Mouse (Mus musculus): Measurements from ENCODE around the gene Tbc1d8. TPM values are rescaled to one million over a fixed set of nuclear protein-coding genes. Genes with fewer than 3 reads are reported as not detected.

Tbc1d8 gene
- polyA plus RNA-seq, 1 experiment: 30.9 TPM

GRCm38 (mm10) chr1:39511775-39512174 is 33.2 kb upstream of the Tbc1d8 start:
- TF ChIP-seq CTCF (IDR thresholded peaks at IDR 0.05; ENCODE audit: insufficient read depth, low read length) (no peak), POLR2A (IDR thresholded peaks at IDR 0.05; ENCODE audit: borderline replicate concordance, extremely low read depth, low read depth, low read length) (no peak)
- no peaks in the 10 kb centered on the region for H3K4me1 ChIP-seq (ENCODE audit: control insufficient read depth, insufficient read depth, low read length)
- H3K4me3 ChIP-seq (replicated peaks; ENCODE audit: extremely low read depth, low read depth, low read length): no peak overlapping the region
- DNase-seq: no peak
- WGBS: 75% methylated on average over 8 of the region's 8 CpGs

DNA sequence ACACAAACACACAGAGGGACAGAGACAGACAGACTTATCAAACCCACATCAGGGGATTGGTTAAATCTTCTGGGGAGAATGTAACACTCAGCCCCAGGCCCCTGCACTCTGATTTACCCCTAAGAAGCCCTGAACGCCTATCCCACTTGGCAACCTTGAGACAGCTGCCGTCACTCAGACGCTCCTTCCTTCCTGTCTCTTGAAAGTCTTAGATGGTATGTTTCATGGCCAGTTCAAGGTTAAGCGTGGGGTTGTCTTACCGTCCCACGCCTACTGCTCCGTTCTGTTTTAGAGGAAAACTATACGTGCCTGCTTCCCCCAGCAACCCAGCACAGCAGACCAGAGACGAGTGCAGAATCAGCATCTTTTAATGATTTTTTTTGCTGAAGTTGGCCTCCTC is 27.0 kb upstream of the Tbc1d8 start:
- 45% methylated on average over 9 of the region's 9 CpGs for WGBS
- DNase-seq: no peak
- no peak overlapping the region for H3K4me3 ChIP-seq (replicated peaks; ENCODE audit: extremely low read depth, low read depth, low read length)
- no peaks in the 10 kb centered on the region for H3K4me1 ChIP-seq (ENCODE audit: control insufficient read depth, insufficient read depth, low read length)
- TF ChIP-seq CTCF (IDR thresholded peaks at IDR 0.05; ENCODE audit: insufficient read depth, low read length) (no peak), POLR2A (IDR thresholded peaks at IDR 0.05; ENCODE audit: borderline replicate concordance, extremely low read depth, low read depth, low read length) (no peak)

DNA sequence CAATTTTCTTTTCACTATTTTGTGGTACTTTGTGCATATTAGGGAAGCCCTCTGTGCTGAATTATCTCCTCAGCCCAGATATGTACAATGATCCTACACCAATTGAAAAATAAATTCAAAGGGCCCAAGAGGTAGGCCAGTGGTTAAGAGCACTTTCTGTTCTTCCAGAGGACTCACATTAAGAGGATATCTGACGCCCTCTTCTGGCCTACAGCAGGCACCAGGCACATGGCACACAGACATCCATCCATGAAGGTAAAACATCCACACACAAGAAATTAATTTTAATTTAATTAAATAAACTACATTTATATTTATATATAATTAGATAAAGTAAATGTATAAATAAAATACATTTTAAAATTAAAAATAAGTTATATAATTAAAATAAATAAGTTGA is 25.7 kb upstream of the Tbc1d8 start:
- Histone ChIP-seq H3K4me3 (replicated peaks; ENCODE audit: extremely low read depth, low read depth, low read length) (no peak overlapping the region), H3K4me1 (ENCODE audit: control insufficient read depth, insufficient read depth, low read length) (no peaks in the 10 kb centered on the region)
- WGBS: 6% methylated on average over 1 of the region's 1 CpGs
- DNase-seq: no peak
- peak; percentile 80 for TF ChIP-seq CTCF (IDR thresholded peaks at IDR 0.05; ENCODE audit: insufficient read depth, low read length)
- TF ChIP-seq POLR2A (IDR thresholded peaks at IDR 0.05; ENCODE audit: borderline replicate concordance, extremely low read depth, low read depth, low read length): no peak

DNA sequence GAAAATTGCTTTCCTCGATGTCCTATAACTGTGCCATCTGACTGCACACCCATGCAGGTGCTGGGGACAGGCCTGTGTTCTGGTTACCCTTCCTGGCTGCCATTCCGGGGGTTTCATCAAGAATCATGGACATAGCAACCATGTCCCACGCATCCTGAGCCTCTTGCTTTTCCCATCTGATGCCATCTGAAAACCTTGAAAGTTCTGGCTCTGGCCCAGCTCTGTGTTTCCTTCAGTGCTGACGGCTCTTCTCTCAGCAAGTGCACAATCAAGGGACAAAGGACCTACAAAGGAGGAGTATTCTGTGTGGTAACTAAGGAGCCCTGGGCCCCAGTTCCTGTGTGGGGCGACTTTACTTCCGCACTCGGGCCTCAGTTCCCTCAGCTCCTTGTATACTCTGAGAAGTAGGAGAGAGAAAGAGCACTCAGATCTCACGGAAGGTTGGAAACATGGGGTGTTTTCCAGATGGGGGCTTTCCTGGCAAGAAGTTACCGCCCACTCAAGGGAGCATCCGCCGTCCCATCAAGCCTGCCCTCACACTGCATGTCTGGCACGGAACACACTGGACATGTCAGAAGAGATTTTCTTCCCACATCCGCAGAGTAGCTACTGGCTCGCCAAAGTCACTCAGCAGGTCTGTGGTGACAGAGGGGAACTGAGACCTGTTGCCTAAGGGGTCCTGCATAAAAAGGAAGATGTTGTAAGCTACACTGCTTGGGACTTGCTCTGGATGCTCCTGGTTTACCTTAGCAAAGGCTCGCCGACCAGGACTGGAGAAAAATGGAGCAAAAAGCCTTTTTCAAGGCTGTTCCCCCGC is 24.5 kb upstream of the Tbc1d8 start:
- TF ChIP-seq POLR2A (IDR thresholded peaks at IDR 0.05; ENCODE audit: borderline replicate concordance, extremely low read depth, low read depth, low read length) (no peak), CTCF (IDR thresholded peaks at IDR 0.05; ENCODE audit: insufficient read depth, low read length) (no peak)
- H3K4me1 ChIP-seq (ENCODE audit: control insufficient read depth, insufficient read depth, low read length): no peaks in the 10 kb centered on the region
- no peak overlapping the region for H3K4me3 ChIP-seq (replicated peaks; ENCODE audit: extremely low read depth, low read depth, low read length)
- no peak for DNase-seq
- WGBS: 72% methylated on average over 17 of the region's 17 CpGs

GRCm38 (mm10) chr1:39499485-39499941 is 21.0 kb upstream of the Tbc1d8 start:
- WGBS: 71% methylated on average over 2 of the region's 2 CpGs
- Histone ChIP-seq H3K4me1 (ENCODE audit: control insufficient read depth, insufficient read depth, low read length) (no peaks in the 10 kb centered on the region), H3K4me3 (replicated peaks; ENCODE audit: extremely low read depth, low read depth, low read length) (no peak overlapping the region)
- DNase-seq: no peak
- TF ChIP-seq CTCF (IDR thresholded peaks at IDR 0.05; ENCODE audit: insufficient read depth, low read length) (no peak), POLR2A (IDR thresholded peaks at IDR 0.05; ENCODE audit: borderline replicate concordance, extremely low read depth, low read depth, low read length) (no peak)

DNA sequence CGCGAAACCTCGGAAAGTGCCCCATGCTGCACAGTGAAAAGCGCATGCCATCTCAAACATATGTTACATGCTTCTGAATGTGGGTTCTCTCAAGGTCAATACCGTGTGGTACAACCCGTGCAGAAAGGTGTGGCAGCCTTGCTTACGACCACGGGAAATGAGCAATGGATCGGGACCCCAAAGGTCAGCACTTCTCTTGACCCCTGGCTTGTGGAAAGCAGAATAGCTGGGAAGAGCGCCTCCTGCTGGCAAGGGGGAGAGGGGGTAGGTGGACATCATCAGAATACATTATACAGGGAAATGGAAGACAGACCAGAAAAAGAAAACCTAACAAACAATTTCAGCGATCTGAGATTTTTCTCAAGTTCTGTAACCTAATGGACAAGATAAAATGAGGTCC is 19.2 kb upstream of the Tbc1d8 start:
- no peaks in the 10 kb centered on the region for H3K4me1 ChIP-seq (ENCODE audit: control insufficient read depth, insufficient read depth, low read length)

DNA sequence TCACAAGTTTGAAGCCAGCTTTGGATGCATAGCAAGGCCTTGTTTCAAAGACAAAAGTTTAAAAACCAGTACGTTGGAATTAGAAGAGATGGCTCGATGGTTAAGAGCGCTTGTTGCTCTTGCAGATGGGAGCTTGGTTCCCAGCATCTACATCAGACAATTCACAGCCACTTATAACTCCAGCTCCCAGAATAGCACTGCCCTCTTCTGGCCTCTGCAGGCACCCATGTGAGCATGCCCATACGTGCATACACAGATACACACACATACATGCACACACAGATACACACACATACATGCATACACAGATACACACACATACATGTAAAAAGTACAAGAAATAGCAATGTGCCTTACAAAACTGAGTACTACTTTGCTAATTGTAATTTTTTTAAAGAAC is 18.4 kb upstream of the Tbc1d8 start:
- 94% methylated on average over 4 of the region's 4 CpGs for WGBS
- no peaks in the 10 kb centered on the region for H3K4me1 ChIP-seq (ENCODE audit: control insufficient read depth, insufficient read depth, low read length)

More for the DNA sequence above, 19.2 kb upstream of the Tbc1d8 start:
- TF ChIP-seq CTCF (IDR thresholded peaks at IDR 0.05; ENCODE audit: insufficient read depth, low read length): peak; percentile 50; the same call in 1 of the 2 replicates
- TF ChIP-seq POLR2A (IDR thresholded peaks at IDR 0.05; ENCODE audit: borderline replicate concordance, extremely low read depth, low read depth, low read length): no peak
- H3K4me3 ChIP-seq (replicated peaks; ENCODE audit: extremely low read depth, low read depth, low read length): no peak overlapping the region
- no peak for DNase-seq
- WGBS: 84% methylated on average over 11 of the region's 11 CpGs

DNA sequence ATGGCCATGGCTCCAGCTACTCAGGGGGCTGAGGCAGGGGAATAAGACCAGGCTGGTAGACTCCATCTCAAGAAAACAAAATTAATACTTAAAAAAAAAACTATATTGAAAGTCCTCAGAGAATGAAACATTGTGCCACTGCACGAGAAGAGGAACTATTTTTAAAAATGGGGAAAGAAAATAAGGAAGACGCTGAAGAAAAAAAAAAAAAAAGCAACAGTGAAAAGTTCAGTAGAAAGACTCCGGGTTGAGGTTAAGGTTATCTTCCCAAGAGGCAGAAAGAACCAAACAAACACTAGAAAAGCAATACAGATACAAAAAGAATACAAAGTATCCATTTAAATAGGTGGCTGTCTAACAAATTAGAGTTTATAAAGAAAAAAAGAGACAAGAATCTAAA is 15.1 kb upstream of the Tbc1d8 start:
- Histone ChIP-seq H3K4me1 (ENCODE audit: control insufficient read depth, insufficient read depth, low read length) (no peaks in the 10 kb centered on the region), H3K4me3 (replicated peaks; ENCODE audit: extremely low read depth, low read depth, low read length) (no peak overlapping the region)
- 48% methylated on average over 3 of the region's 3 CpGs for WGBS
- TF ChIP-seq POLR2A (IDR thresholded peaks at IDR 0.05; ENCODE audit: borderline replicate concordance, extremely low read depth, low read depth, low read length) (no peak), CTCF (IDR thresholded peaks at IDR 0.05; ENCODE audit: insufficient read depth, low read length) (no peak)
- DNase-seq: no peak

More for the DNA sequence above, 18.4 kb upstream of the Tbc1d8 start:
- TF ChIP-seq POLR2A (IDR thresholded peaks at IDR 0.05; ENCODE audit: borderline replicate concordance, extremely low read depth, low read depth, low read length) (no peak), CTCF (IDR thresholded peaks at IDR 0.05; ENCODE audit: insufficient read depth, low read length) (no peak)
- DNase-seq: no peak
- H3K4me3 ChIP-seq (replicated peaks; ENCODE audit: extremely low read depth, low read depth, low read length): no peak overlapping the region

- TF ChIP-seq CTCF (IDR thresholded peaks at IDR 0.05; ENCODE audit: insufficient read depth, low read length): no peak
- no peak for TF ChIP-seq POLR2A (IDR thresholded peaks at IDR 0.05; ENCODE audit: borderline replicate concordance, extremely low read depth, low read depth, low read length)
- H3K4me1 ChIP-seq (ENCODE audit: control insufficient read depth, insufficient read depth, low read length): no peaks in the 10 kb centered on the region
- no peak for DNase-seq
- 76% methylated on average over 5 of the region's 5 CpGs for WGBS
- no peak overlapping the region for H3K4me3 ChIP-seq (replicated peaks; ENCODE audit: extremely low read depth, low read depth, low read length)
Measured at GRCm38 (mm10) chr1:39493165-39493564, 14.6 kb upstream of the Tbc1d8 start.

GRCm38 (mm10) chr1:39487370-39487769 is 8.8 kb upstream of the Tbc1d8 start:
- no peak for DNase-seq
- TF ChIP-seq CTCF (IDR thresholded peaks at IDR 0.05; ENCODE audit: insufficient read depth, low read length): no peak
- WGBS: 72% methylated on average over 3 of the region's 3 CpGs

More at GRCm38 (mm10) chr1:39487370-39487769, 8.8 kb upstream of the Tbc1d8 start:
- Histone ChIP-seq H3K4me3 (replicated peaks; ENCODE audit: extremely low read depth, low read depth, low read length) (no peak overlapping the region), H3K4me1 (ENCODE audit: control insufficient read depth, insufficient read depth, low read length) (no peaks in the 10 kb centered on the region)

Measured in lung, adult 2 months (tissue).